Mouse (Mus musculus): ENCODE measurements around the gene Xpc. TPM values are rescaled to one million over a fixed set of nuclear protein-coding genes. Genes with fewer than 3 reads are reported as not detected.

Gene Xpc
- total and polyA plus RNA-seq, 3 experiments = 15.3 to 15.5 TPM; not detected in 1

DNA sequence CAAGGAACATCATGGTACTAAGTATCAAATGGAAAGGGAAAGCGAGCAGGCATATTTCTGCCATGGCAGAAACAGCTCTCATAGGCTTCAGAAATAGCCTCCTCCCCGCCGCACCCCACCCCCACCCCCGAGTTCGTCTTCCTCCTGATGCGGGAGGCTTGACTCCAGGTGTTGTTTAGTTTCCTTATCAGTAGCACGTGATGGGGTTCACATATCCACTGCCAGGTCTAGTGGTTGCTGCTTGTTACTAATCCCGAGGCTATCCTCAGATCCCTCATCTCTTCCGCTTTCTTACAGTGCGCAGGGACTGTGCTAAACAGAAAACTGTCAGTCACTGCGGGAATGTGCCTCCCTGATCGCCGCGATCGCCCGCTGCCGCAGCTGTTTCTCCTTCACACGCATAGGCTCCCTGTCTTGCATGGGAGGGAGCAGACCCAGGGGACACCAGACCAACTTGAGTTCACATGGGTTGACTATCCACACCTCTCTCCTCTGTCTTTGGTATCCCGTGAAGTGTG, 74.5 kb downstream of the Xpc start (continued):
- TF ChIP-seq USF2 (IDR thresholded peaks at IDR 0.05; ENCODE audit: borderline replicate concordance in 1 of 2, insufficient read depth in 1 of 2, low read depth in 1 of 2, low read length in 2 of 2) (no peak), UBTF (IDR thresholded peaks at IDR 0.05; ENCODE audit: borderline replicate concordance, insufficient read depth, low read depth, low read length) (no peak)

DNA sequence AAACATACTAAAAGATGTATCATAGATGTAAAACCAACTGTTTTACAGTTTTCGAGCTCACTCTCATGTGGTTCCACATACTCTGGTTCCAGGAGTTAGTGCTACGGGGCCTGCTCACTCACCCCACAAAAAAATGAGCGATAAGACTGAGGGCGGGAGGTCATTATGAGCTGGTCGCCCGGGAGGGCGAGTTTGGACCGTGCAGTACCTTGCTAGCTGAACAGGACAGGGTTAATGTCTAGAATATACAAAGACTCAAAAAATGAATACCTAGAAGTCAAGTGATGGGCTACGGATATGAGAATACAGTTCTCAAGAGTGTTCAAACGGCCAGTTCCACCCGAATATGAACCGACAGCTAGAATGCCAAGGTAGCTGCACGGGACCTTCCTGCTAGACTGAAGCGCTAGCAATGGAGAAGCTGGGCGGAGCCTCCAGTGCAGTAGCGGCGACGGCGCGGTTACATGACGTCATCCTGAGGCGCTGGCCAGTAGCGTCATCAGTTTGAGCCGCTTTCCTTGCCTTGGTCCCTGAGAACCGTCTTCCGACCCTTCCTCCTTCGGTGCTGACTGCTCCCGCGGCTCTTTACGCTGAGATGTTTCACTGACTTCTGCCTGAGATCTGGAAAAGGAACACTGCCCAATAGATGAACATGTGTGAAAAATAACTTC, 75.1 kb downstream of the Xpc start:
- Histone ChIP-seq H3K4me3 (ENCODE audit: control insufficient read depth in 1 of 2, insufficient read depth in 1 of 2, low read depth in 2 of 2, low read length in 2 of 2) (peak overlapping the region; percentile 72 to 98), H3K79me2 (ENCODE audit: control insufficient read depth, insufficient read depth, low read length, poor library complexity) (no peaks in the 10 kb centered on the region; the same call in 1 of the 2 replicates), H3K4me1 (ENCODE audit: control insufficient read depth in 1 of 2, insufficient read depth in 2 of 2, low read length in 2 of 2) (no peaks in the 10 kb centered on the region), H3K36me3 (ENCODE audit: control insufficient read depth in 1 of 2, insufficient read depth in 2 of 2, low read length in 2 of 2) (peaks cover 0 to 2% of the 10 kb centered on the region in 2 experiments; a peak in 1 of 4 replicates), H3K27ac (ENCODE audit: control insufficient read depth, low read depth, low read length) (peak overlapping the region; percentile 71), H3K27me3 (ENCODE audit: control insufficient read depth in 1 of 2, insufficient read depth in 2 of 2, low read length in 2 of 2) (peaks cover 4 to 5% of the 10 kb centered on the region in 2 experiments), H3K9me3 (replicated peaks; ENCODE audit: insufficient read depth, low read length) (no peaks in the 10 kb centered on the region), H3K9ac (ENCODE audit: control insufficient read depth, low read depth, low read length, poor library complexity, severe bottlenecking) (peak overlapping the region; percentile 89)
- peak; percentile 97 for DNase-seq (ENCODE audit: low read depth, low spot score)
- 0 out of 2 replicates have a peak, but pooled peaks have one; percentile 35 for TF ChIP-seq NRF1 (IDR thresholded peaks at IDR 0.05; ENCODE audit: insufficient read depth, low read depth, low read length, poor library complexity, severe bottlenecking)
- no peak for TF ChIP-seq RAD21 (IDR thresholded peaks at IDR 0.05; ENCODE audit: low read depth, low read length)
- TF ChIP-seq MYC (IDR thresholded peaks at IDR 0.05; ENCODE audit: low read depth, low read length) = 0 out of 2 replicates have a peak, but pooled peaks have one; percentile 40
- no peak for TF ChIP-seq ZNF384 (IDR thresholded peaks at IDR 0.05; ENCODE audit: low read depth, low read length)
- peak; percentile 97 for TF ChIP-seq POLR2AphosphoS2 (IDR thresholded peaks at IDR 0.05; ENCODE audit: low read length)
- TF ChIP-seq TCF12 (IDR thresholded peaks at IDR 0.05; ENCODE audit: low read depth, low read length) = peak; percentile 62
- TF ChIP-seq HCFC1 (IDR thresholded peaks at IDR 0.05; ENCODE audit: low read depth, low read length) = peak; percentile 97
- peak; percentile 66; the same call in 1 of the 2 replicates for TF ChIP-seq GABPA (IDR thresholded peaks at IDR 0.05; ENCODE audit: low read depth, low read length)
- TF ChIP-seq POLR2A (IDR thresholded peaks at IDR 0.05; ENCODE audit: control insufficient read depth in 1 of 2, insufficient read depth in 1 of 2, low read depth in 1 of 2, low read length in 2 of 2, poor library complexity in 1 of 2) = peak; percentile 74 to 100
- peak; percentile 97 for TF ChIP-seq SIN3A (IDR thresholded peaks at IDR 0.05; ENCODE audit: low read length)
- TF ChIP-seq ELF1 (IDR thresholded peaks at IDR 0.05; ENCODE audit: low read depth, low read length) = peak; percentile 75; the same call in 1 of the 2 replicates
- TF ChIP-seq ZC3H11A (IDR thresholded peaks at IDR 0.05; ENCODE audit: low read depth, low read length) = peak; percentile 53
- no peak for TF ChIP-seq GATA1 (IDR thresholded peaks at IDR 0.05; ENCODE audit: low read depth, low read length)
- peak; percentile 88 for TF ChIP-seq MXI1 (IDR thresholded peaks at IDR 0.05; ENCODE audit: low read depth, low read length)
- TF ChIP-seq JUND (IDR thresholded peaks at IDR 0.05; ENCODE audit: low read depth, low read length) = peak; percentile 88; the same call in 1 of the 2 replicates
- TF ChIP-seq KAT2A (conservative IDR thresholded peaks at IDR 0.05; ENCODE audit: low read depth, low read length) = peak; percentile 83
- TF ChIP-seq ETS1 (IDR thresholded peaks at IDR 0.05; ENCODE audit: low read depth, low read length) = peak; percentile 36; the same call in 1 of the 2 replicates
- peak; percentile 92 for TF ChIP-seq ZMIZ1 (IDR thresholded peaks at IDR 0.05; ENCODE audit: low read depth, low read length)
- no peak for TF ChIP-seq MAZ (IDR thresholded peaks at IDR 0.05; ENCODE audit: low read depth, low read length)
- no peak for TF ChIP-seq CTCF (IDR thresholded peaks at IDR 0.05 in 2 of 3, conservative IDR thresholded peaks at IDR 0.05 in 1 of 3; ENCODE audit: control insufficient read depth in 1 of 3, insufficient read depth in 1 of 3, low read depth in 2 of 3, low read length in 3 of 3, poor library complexity in 1 of 3, severe bottlenecking in 1 of 3)
- TF ChIP-seq NELFE (IDR thresholded peaks at IDR 0.05; ENCODE audit: low read depth, low read length) = peak; percentile 99
- TF ChIP-seq TBP (IDR thresholded peaks at IDR 0.05; ENCODE audit: low read depth, low read length) = peak; percentile 94
